Mouse (Mus musculus) hindbrain, embryonic 13.5 days (tissue): ENCODE results near the gene Tmem253. TPM values are rescaled to one million over a fixed set of nuclear protein-coding genes. Genes with fewer than 3 reads are reported as not detected.

Source experiments
- ATAC-seq: fragments of 200-750 bp; cut with Nextera tagmentation; 2 replicates; pipeline ENCODE4 v1.8.0; 2017; ENCODE audit warnings: moderate TSS enrichment; ENCODE audit not compliant: low FRiP score
- H3K27ac ChIP-seq: fragments of 300-500 bp; sonication (generic); 2 replicates; pipeline ENCODE4 v1.5.1; 2015; ENCODE audit warnings: inconsistent platforms, mild to moderate bottlenecking, moderate library complexity
- H3K27me3 ChIP-seq: fragments of 300-500 bp; sonication (generic); 2 replicates; pipeline ENCODE4 v1.6.1; 2015; ENCODE audit warnings: mild to moderate bottlenecking, inconsistent platforms
- H3K36me3 ChIP-seq: fragments of 300-500 bp; sonication (generic); 2 replicates; pipeline ENCODE4 v1.6.1; 2015; ENCODE audit warnings: mild to moderate bottlenecking, inconsistent platforms
- H3K4me1 ChIP-seq: fragments of 300-500 bp; sonication (generic); replicated peaks from 2 replicates; pipeline ENCODE4 v1.6.1; 2015; ENCODE audit warnings: inconsistent platforms
- H3K4me2 ChIP-seq: fragments of 300-500 bp; sonication (generic); 2 replicates; pipeline ENCODE4 v1.6.1; 2015; ENCODE audit warnings: inconsistent platforms, mild to moderate bottlenecking, moderate library complexity
- H3K4me3 ChIP-seq: fragments of 300-500 bp; sonication (generic); 2 replicates; pipeline ENCODE4 v1.5.1; 2015; ENCODE audit warnings: mild to moderate bottlenecking, inconsistent platforms
- H3K9ac ChIP-seq: fragments of 300-500 bp; sonication (generic); 2 replicates; pipeline ENCODE4 v1.6.1; 2015; ENCODE audit warnings: mild to moderate bottlenecking, inconsistent platforms
- H3K9me3 ChIP-seq: fragments of 300-500 bp; sonication (generic); 2 replicates; pipeline ENCODE4 v1.6.1; 2016; ENCODE audit warnings: inconsistent platforms
- WGBS: fragments of 180-500 bp; shearing (Covaris S2); methylation state at CpG from one replicate; pipeline ENCODE4 v1.1.7; 2015; 5-methylcytosine and 5-hydroxymethylcytosine counted together
- polyA plus RNA-seq: library from polyadenylated mRNA; unstranded; fragments of >200 nt; fragmentation: Nextera tagmentation; extraction: Ambion mirVana; gene quantifications from 2 replicates; pipeline ENCODE4 v1.2.1, GENCODE M21; 2015

Gene Tmem253
- polyA plus RNA-seq, 1 experiment from 2014 or later = 0.84 TPM

- Histone ChIP-seq H3K27me3 (no peaks in the 10 kb centered on the region), H3K4me2 (no peak overlapping the region), H3K4me1 (peaks cover 6% of the 10 kb centered on the region), H3K9me3 (no peaks in the 10 kb centered on the region), H3K4me3 (no peak overlapping the region), H3K9ac (no peak overlapping the region), H3K27ac (no peak overlapping the region), H3K36me3 (peaks cover 93% of the 10 kb centered on the region)
- no peak for ATAC-seq
- 94% methylated on average over 4 of the region's 4 CpGs for WGBS
Measured at GRCm38 (mm10) chr14:51994453-51994852, 21.0 kb upstream of the Tmem253 start.

GRCm38 (mm10) chr14:51995219-51995871, 20.1 kb upstream of the Tmem253 start:
- ATAC-seq = no peak
- H3K27me3 ChIP-seq = no peaks in the 10 kb centered on the region
- no peak overlapping the region for H3K4me2 ChIP-seq
- no peak overlapping the region for H3K4me3 ChIP-seq
- H3K36me3 ChIP-seq = peaks cover 93% of the 10 kb centered on the region
- H3K27ac ChIP-seq = no peak overlapping the region
- no peak overlapping the region for H3K9ac ChIP-seq
- 84% methylated on average over 12 of the region's 12 CpGs for WGBS
- H3K4me1 ChIP-seq = no peaks in the 10 kb centered on the region
- H3K9me3 ChIP-seq = no peaks in the 10 kb centered on the region

- Histone ChIP-seq H3K4me3 (no peak overlapping the region), H3K4me1 (no peaks in the 10 kb centered on the region), H3K9ac (no peak overlapping the region), H3K36me3 (peaks cover 90% of the 10 kb centered on the region), H3K27ac (no peak overlapping the region), H3K4me2 (no peak overlapping the region), H3K27me3 (no peaks in the 10 kb centered on the region), H3K9me3 (no peaks in the 10 kb centered on the region)
- ATAC-seq = no peak
- WGBS = 93% methylated on average over 13 of the region's 13 CpGs
Measured at GRCm38 (mm10) chr14:51996231-51996841, 19.1 kb upstream of the Tmem253 start.

- H3K36me3 ChIP-seq = peaks cover 88% of the 10 kb centered on the region
- no peaks in the 10 kb centered on the region for H3K9me3 ChIP-seq
- no peaks in the 10 kb centered on the region for H3K4me1 ChIP-seq
- peak overlapping the region; percentile 35; the same call in 1 of the 2 replicates for H3K27ac ChIP-seq
- H3K27me3 ChIP-seq = no peaks in the 10 kb centered on the region
- peak; percentile 40; the same call in 1 of the 2 replicates for ATAC-seq
- no peak overlapping the region for H3K4me3 ChIP-seq
- H3K9ac ChIP-seq = no peak overlapping the region
- WGBS = 65% methylated on average over 17 of the region's 17 CpGs
- H3K4me2 ChIP-seq = no peak overlapping the region
Measured at GRCm38 (mm10) chr14:51996866-51997265, 18.6 kb upstream of the Tmem253 start.

DNA sequence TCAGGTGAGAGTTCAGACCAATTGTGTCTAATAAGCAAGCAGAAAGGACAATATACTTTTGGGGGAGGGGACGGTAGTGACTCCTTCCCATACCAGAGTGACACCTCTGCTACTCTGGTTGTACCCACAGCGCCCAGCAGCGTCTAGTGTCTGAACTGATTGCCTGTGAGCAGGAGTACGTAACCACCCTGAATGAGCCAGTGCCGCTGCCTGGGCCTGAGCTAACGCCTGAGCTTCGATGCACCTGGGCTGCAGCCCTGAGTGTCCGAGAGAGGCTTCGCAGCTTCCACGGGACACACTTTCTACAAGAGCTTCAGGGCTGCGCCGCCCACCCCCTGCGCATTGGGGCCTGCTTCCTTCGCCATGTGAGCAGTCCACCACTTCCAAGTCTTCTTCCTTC, 18.0 kb upstream of the Tmem253 start:
- Histone ChIP-seq H3K36me3 (peaks cover 88% of the 10 kb centered on the region), H3K9me3 (no peaks in the 10 kb centered on the region), H3K27ac (no peak overlapping the region), H3K27me3 (no peaks in the 10 kb centered on the region), H3K4me1 (no peaks in the 10 kb centered on the region; the same call in 1 of the 2 replicates), H3K4me2 (no peak overlapping the region), H3K4me3 (no peak overlapping the region), H3K9ac (no peak overlapping the region)
- WGBS = 94% methylated on average over 14 of the region's 14 CpGs
- ATAC-seq = no peak

GRCm38 (mm10) chr14:52003981-52004495, 11.4 kb upstream of the Tmem253 start:
- peak overlapping the region; percentile 28 for H3K4me3 ChIP-seq
- no peaks in the 10 kb centered on the region for H3K9me3 ChIP-seq
- peaks cover 48% of the 10 kb centered on the region for H3K4me1 ChIP-seq
- peaks cover 81% of the 10 kb centered on the region for H3K36me3 ChIP-seq
- peak overlapping the region; percentile 60 for H3K9ac ChIP-seq
- no peaks in the 10 kb centered on the region for H3K27me3 ChIP-seq
- H3K4me2 ChIP-seq = peak overlapping the region; percentile 40
- H3K27ac ChIP-seq = peak overlapping the region; percentile 92
- ATAC-seq = peak; percentile 85
- 12% methylated on average over 16 of the region's 16 CpGs for WGBS

DNA sequence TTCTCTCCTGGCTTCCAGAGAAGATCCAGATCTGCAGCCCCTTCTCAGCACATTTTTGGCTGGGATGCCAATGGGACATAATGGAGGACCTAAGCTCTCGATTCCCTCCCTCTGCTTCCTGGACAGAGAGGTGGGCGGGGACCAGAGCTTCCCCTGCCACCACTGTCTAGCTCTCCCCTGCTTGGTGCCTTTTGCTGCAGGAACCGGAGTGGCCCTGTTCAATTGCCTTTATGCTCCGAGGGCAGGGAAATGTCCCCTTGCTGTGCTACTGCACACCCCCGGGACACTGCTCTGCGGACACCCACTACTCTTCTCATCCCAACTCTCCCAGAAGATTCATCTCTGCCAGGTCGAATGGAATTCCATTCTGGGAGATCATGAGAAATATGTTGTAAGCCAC, 10.3 kb upstream of the Tmem253 start:
- H3K27ac ChIP-seq = peak overlapping the region; percentile 92
- ATAC-seq = no peak
- peaks cover 59% of the 10 kb centered on the region for H3K4me1 ChIP-seq
- H3K9me3 ChIP-seq = no peaks in the 10 kb centered on the region
- WGBS = 53% methylated on average over 7 of the region's 7 CpGs
- H3K36me3 ChIP-seq = peaks cover 79% of the 10 kb centered on the region
- H3K27me3 ChIP-seq = no peaks in the 10 kb centered on the region
- H3K4me2 ChIP-seq = no peak overlapping the region
- H3K9ac ChIP-seq = peak overlapping the region; percentile 56
- no peak overlapping the region for H3K4me3 ChIP-seq

DNA sequence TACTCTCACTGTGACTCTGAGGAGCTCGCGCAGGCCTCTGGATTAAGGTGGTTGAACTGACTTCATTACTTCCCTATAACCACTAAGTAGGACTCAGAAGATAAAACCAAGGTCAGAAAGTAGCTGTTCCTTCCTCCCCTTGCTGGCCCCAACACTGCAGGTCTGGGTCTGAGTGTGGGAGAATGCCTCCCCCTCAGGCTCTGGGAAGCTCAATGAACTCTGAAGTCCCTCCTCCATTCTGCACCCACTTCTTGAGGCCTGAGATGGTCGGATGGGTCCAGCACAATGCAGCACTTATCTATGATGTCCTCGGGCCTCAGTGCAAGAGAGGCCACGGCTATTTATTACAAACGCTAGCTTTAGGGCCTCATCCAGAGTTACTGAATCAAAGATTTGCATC, 9.8 kb upstream of the Tmem253 start:
- no peak for ATAC-seq
- peaks cover 74% of the 10 kb centered on the region for H3K36me3 ChIP-seq
- peaks cover 64% of the 10 kb centered on the region for H3K4me1 ChIP-seq
- 84% methylated on average over 6 of the region's 6 CpGs for WGBS
- H3K4me3 ChIP-seq = no peak overlapping the region
- H3K4me2 ChIP-seq = no peak overlapping the region
- peak overlapping the region; percentile 56; the same call in 1 of the 2 replicates for H3K9ac ChIP-seq
- no peaks in the 10 kb centered on the region for H3K27me3 ChIP-seq
- no peaks in the 10 kb centered on the region for H3K9me3 ChIP-seq
- H3K27ac ChIP-seq = peak overlapping the region; percentile 92; the same call in 1 of the 2 replicates

- no peak overlapping the region for H3K9ac ChIP-seq
- WGBS = 76% methylated on average over 8 of the region's 8 CpGs
- H3K4me2 ChIP-seq = no peak overlapping the region
- no peak for ATAC-seq
- H3K36me3 ChIP-seq = peaks cover 69% of the 10 kb centered on the region
- H3K27me3 ChIP-seq = no peaks in the 10 kb centered on the region
- peaks cover 70% of the 10 kb centered on the region for H3K4me1 ChIP-seq
- no peak overlapping the region for H3K4me3 ChIP-seq
- H3K9me3 ChIP-seq = no peaks in the 10 kb centered on the region
- no peak overlapping the region for H3K27ac ChIP-seq
Measured at GRCm38 (mm10) chr14:52006241-52006640, 9.2 kb upstream of the Tmem253 start.

DNA sequence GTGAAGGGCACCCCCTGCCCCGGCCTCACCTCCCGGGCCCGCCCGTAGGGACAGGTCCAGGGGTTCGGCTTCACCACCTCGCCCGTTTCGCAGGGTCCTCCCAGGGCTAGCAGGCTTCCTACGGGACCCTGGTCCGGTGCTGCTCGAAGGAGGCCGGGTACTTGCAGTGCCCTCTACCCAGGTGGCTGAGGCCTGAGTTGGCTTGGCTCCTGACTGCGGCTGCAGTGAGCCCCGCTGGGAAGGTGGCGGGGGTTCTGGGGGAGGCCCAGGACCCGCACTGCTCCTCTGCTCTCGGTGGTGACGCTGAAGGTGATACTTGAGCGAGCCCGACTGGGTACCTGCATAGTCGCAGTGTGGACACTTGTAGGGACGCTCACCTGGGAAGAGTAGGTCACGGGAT, 8.7 kb upstream of the Tmem253 start:
- no peak overlapping the region for H3K9ac ChIP-seq
- 92% methylated on average over 23 of the region's 23 CpGs for WGBS
- H3K4me2 ChIP-seq = no peak overlapping the region
- H3K27ac ChIP-seq = no peak overlapping the region
- peaks cover 75% of the 10 kb centered on the region for H3K4me1 ChIP-seq
- peaks cover 67% of the 10 kb centered on the region for H3K36me3 ChIP-seq
- no peak overlapping the region for H3K4me3 ChIP-seq
- no peak for ATAC-seq
- H3K9me3 ChIP-seq = no peaks in the 10 kb centered on the region
- H3K27me3 ChIP-seq = no peaks in the 10 kb centered on the region

DNA sequence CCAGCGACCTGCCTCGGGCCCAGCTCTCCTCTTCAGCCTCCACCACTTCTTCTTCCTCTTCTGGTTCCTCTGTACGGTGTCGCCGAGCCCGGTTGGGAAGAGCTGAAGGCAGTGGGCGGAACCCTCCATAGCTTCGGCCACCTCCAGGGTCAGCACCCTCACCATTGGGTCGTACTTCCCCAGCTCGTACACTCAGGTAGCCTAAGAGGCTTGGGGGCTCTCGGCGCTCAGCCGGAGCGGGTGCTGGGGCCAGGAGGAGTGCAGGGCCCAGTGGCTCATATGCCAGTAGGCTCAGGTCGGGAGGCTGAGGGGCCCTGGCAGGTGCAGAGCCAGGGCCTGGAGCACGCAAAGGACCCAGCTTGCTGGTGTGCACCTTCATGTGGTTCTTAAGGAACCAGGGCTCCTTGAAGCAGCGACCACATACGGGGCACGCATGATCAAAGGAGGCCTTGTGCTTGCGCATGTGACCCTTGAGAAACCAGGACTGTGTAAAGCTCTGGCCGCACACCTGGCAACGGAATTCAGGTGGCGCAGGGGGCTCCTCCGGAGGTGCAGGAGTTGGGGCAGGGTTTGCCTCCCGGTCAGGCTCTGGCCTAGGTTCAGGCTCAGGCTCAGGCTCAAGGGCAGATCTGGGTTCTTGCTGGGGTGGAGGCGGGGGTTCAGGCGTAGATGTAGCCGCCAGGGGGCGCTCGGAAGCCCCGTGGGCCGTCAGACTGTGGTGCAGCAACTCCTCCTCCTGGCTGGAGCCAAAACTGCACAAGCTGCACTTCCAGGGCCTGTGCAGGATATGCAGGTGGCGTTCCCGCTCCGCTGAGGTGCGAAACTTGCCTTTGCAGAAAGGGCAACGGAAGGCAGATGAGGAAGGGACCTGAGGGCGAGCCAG, 6.9 kb upstream of the Tmem253 start:
- ATAC-seq = peak; percentile 18
- H3K9ac ChIP-seq = peak overlapping the region; percentile 75

DNA sequence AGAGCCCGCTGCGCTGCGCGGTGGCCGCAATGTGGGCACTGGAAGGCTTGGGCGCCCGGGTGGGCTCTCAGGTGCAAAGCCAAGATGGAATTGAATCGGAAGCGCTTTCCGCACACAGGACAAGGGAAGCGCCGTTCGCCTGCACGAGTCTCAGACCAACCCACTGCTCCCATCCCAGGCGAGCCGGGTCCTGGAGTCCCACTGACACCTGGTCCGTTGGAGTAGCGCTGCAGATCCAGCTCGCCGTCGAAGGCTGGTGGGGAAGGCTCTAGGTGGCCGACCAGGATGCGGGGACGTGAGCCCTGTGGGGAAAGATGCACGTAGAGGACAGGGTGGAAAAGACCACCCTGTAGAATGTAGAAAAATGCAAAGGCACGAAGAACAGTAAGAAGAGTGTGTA, 6.1 kb upstream of the Tmem253 start:
- Histone ChIP-seq H3K36me3 (peaks cover 46% of the 10 kb centered on the region), H3K9me3 (no peaks in the 10 kb centered on the region), H3K4me2 (peak overlapping the region; percentile 73), H3K9ac (peak overlapping the region; percentile 75), H3K27me3 (no peaks in the 10 kb centered on the region), H3K27ac (peak overlapping the region; percentile 98), H3K4me3 (peak overlapping the region; percentile 23), H3K4me1 (peaks cover 80% of the 10 kb centered on the region)
- WGBS = 39% methylated on average over 26 of the region's 26 CpGs
- ATAC-seq = no peak

More for the DNA sequence above, 6.9 kb upstream of the Tmem253 start:
- WGBS = 52% methylated on average over 38 of the region's 38 CpGs
- H3K9me3 ChIP-seq = no peaks in the 10 kb centered on the region
- peak overlapping the region; percentile 98 for H3K27ac ChIP-seq
- H3K27me3 ChIP-seq = no peaks in the 10 kb centered on the region
- peak overlapping the region; percentile 73 for H3K4me2 ChIP-seq
- peaks cover 86% of the 10 kb centered on the region for H3K4me1 ChIP-seq
- peaks cover 49% of the 10 kb centered on the region for H3K36me3 ChIP-seq
- peak overlapping the region; percentile 23 for H3K4me3 ChIP-seq
